Mouse (Mus musculus): ENCODE measurements around the gene Itpkc.
A peak's percentile ranks its signal among the peaks of the same experiment; 100 is the strongest.

The Itpkc gene

GRCm38 (mm10) chr7:27189271-27189931 lies 39.1 kb downstream of the Itpkc start:
- DNase-seq = no peak

- no peak for DNase-seq
Measured at GRCm38 (mm10) chr7:27185986-27186385, 42.5 kb downstream of the Itpkc start.

GRCm38 (mm10) chr7:27184964-27185363 lies 43.5 kb downstream of the Itpkc start:
- DNase-seq = no peak

GRCm38 (mm10) chr7:27182498-27182897 lies 46.0 kb downstream of the Itpkc start:
- DNase-seq = no peak

GRCm38 (mm10) chr7:27180837-27181695 lies 47.4 kb downstream of the Itpkc start, which contains the start of the genes Gm21983 and Mia:
Gm21983 (minus strand) TSS chr7:27181086.
Mia (minus strand) TSS chr7:27181157.
- no peak for DNase-seq

- DNase-seq = no peak
Measured at GRCm38 (mm10) chr7:27180036-27180435, 48.4 kb downstream of the Itpkc start.

GRCm38 (mm10) chr7:27179217-27179918 lies 49.1 kb downstream of the Itpkc start:
- DNase-seq = no peak

GRCm38 (mm10) chr7:27178324-27179216 lies 49.9 kb downstream of the Itpkc start, which contains the start of gene Rab4b:
Rab4b (minus strand) TSS chr7:27178896.
- peak; percentile 100 for DNase-seq

GRCm38 (mm10) chr7:27177942-27178323 lies 50.5 kb downstream of the Itpkc start:
- no peak for DNase-seq

GRCm38 (mm10) chr7:27174896-27175295 lies 53.6 kb downstream of the Itpkc start:
- no peak for DNase-seq

- DNase-seq = no peak
Measured at GRCm38 (mm10) chr7:27174496-27174895, 54.0 kb downstream of the Itpkc start.

- DNase-seq = no peak
Measured at GRCm38 (mm10) chr7:27170981-27171380, 57.5 kb downstream of the Itpkc start.

GRCm38 (mm10) chr7:27168371-27168770 lies 60.1 kb downstream of the Itpkc start:
- no peak for DNase-seq

GRCm38 (mm10) chr7:27167475-27168094 lies 60.9 kb downstream of the Itpkc start:
- no peak for DNase-seq

- peak; percentile 96 for DNase-seq
Measured at GRCm38 (mm10) chr7:27166614-27167474, 61.6 kb downstream of the Itpkc start, which contains the start of gene Egln2. Egln2 (minus strand) TSS chr7:27166802.

- peak; percentile 74 for DNase-seq
Measured at GRCm38 (mm10) chr7:27166229-27166613, 62.2 kb downstream of the Itpkc start.

- no peak for DNase-seq
Measured at GRCm38 (mm10) chr7:27165696-27166095, 62.8 kb downstream of the Itpkc start.

- no peak for DNase-seq
Measured at GRCm38 (mm10) chr7:27165007-27165655, 63.3 kb downstream of the Itpkc start.

GRCm38 (mm10) chr7:27164112-27164947 lies 64.1 kb downstream of the Itpkc start:
- no peak for DNase-seq
